Mouse (Mus musculus) lung, postnatal 0 days (tissue): ENCODE data around the gene Fam243.

Source experiments
- CTCF ChIP-seq: IDR thresholded peaks from 2 replicates; pipeline ENCODE4 v1.5.1; 2016; ENCODE audit warnings: antibody characterized with exemption, mild to moderate bottlenecking
- EP300 ChIP-seq: IDR thresholded peaks from 2 replicates; pipeline ENCODE4 v1.6.1; 2016; ENCODE audit warnings: antibody characterized with exemption, mild to moderate bottlenecking, control low read depth

DNA sequence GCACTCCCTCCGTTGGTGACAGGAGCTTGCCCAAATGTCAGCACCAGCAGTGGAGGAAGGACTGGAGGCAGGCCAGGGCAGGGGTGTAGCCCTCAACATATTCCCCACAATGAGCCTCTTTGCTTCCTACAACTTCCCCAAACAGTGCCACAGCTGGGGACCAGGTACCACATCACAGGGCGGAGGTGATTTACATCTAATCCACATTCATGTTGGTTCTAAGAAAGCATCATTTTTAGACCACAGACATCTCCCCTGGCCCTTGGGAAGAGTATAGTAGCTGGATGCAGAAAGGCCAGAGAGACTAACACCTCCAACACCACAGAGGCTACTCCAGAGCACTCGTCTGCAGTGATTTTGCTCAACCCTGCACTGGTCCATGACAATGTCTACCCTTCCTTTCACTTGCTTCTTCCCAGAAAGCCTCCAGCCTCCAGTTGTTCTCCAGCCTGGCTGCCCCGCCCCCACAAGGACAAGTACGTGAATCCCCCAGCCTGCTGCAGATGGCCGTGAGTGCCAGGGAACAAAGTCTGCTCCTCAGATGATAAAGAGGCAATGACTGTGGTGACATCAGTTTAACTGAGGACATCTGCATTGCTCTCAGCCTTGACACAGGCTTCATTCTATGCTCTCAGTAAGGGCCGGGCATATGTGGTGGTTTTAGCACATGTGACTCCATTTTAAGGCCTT is 5.0 kb downstream of the Fam243 start:
- TF ChIP-seq CTCF (no peak), EP300 (no peak)
